Mouse (Mus musculus) layer of hippocampus, postnatal 36 days (tissue): ENCODE data around the gene Galp. TPM values are rescaled to one million over a fixed set of nuclear protein-coding genes. Genes with fewer than 3 reads are reported as not detected.
"Not testable (repeated sequence)": the region's sequence is repeated elsewhere in the genome, so short reads cannot be mapped to it uniquely, and the experiment has no call there.

Experiments used
- DNase-seq, 2 experiments: peaks; one replicate each; pipeline ENCODE4 v3.0.0; 2022
- total RNA-seq, 2 experiments: library from RNA; stranded (reverse); gene quantifications; 2 replicates each; pipeline ENCODE4 v1.2.3; 2021

Galp gene
- total RNA-seq, 2 experiments from 2014 or later, result not detected

GRCm38 (mm10) chr7:6179013-6179412 lies 17.9 kb upstream of the Galp start:
- DNase-seq, result no peak

DNA sequence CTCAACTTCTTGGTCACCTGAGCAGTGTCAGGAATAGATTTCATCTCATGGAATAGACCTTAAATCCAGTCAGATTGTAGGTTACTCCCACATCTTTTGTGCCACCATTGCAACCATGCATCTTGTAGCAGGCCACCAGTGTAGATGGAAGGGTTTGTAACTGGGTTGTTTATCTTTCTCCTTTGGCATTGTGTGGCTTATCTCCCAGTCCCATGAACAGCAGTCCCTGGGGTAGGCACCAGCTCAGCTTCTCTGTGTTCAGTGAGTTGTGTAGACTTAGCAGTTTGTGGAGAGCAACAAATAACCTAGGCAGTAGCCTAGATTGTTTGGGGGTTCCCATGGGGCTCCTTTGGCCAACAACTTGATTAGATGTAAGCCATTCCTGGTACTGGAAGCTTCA lies 14.0 kb upstream of the Galp start:
- no peak for DNase-seq

DNA sequence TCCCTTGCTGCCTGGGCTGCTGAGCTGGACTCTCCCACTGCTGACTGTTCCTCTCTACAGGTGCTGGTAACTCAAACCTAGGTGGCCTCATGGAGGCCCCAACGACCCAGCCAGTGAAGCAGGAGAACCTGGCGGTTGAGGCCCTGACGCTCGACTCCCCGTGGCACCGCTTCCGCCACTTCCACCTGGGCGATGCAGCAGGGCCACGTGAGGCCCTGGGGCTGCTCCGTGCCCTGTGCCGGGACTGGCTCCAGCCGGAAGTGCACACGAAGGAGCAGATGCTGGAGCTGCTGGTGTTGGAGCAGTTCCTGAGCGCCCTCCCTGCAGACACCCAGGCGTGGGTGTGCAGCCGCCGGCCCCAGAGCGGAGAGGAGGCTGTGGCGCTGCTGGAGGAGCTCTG lies 13.1 kb upstream of the Galp start:
- DNase-seq, result peak in 1 of 2 experiments; percentile 31

- DNase-seq, result no peak
These were observed 12.4 kb upstream of the Galp start for GRCm38 (mm10) chr7:6184521-6184920.

DNA sequence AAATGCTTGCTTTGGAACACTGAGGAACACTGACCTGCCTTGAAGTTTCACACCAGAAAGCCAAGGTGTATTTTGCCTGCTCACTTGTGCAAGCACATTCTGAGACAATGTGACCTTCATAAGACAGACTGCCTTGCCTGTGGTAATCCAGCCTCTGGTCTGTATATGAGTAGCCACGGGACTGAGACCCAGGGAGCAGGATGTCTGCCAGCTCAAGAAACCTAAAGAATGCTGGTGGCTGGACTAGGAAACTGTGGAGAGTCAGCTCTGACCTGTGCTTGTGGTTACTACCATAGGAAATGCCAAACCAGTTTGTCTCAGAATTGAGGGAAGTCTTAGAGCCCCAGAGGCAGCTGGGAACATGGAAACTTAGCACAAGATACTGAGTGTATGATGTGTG lies 11.5 kb upstream of the Galp start:
- DNase-seq, result no peak

GRCm38 (mm10) chr7:6186176-6186575 lies 10.7 kb upstream of the Galp start:
- DNase-seq, result no peak

GRCm38 (mm10) chr7:6186756-6187155 lies 10.1 kb upstream of the Galp start:
- DNase-seq, result no peak

- no peak for DNase-seq
These were observed 7.3 kb upstream of the Galp start for GRCm38 (mm10) chr7:6189542-6189941.

DNA sequence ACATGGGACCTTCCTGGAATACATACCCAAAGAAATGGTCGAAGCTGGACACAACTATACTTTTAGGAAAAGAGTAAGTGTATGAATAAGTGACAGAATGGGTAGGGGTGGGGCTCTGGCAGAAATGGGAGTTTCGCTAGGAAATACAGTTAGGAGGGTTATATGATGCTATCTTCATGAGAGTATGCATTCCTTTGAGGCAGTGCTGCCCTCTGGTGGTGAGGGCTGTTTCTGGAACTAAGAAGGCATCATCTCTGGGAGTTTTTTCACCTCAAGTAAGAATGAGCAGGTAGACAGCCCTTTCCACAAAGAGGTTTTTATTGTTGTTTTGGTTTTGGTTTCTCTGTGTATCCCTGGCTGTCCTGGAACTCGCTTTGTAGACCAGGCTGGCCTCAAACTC lies 5.5 kb upstream of the Galp start:
- peak; percentile 53 to 59 for DNase-seq

- DNase-seq, result no peak
These were observed 2.8 kb upstream of the Galp start for GRCm38 (mm10) chr7:6194129-6194528.

DNA sequence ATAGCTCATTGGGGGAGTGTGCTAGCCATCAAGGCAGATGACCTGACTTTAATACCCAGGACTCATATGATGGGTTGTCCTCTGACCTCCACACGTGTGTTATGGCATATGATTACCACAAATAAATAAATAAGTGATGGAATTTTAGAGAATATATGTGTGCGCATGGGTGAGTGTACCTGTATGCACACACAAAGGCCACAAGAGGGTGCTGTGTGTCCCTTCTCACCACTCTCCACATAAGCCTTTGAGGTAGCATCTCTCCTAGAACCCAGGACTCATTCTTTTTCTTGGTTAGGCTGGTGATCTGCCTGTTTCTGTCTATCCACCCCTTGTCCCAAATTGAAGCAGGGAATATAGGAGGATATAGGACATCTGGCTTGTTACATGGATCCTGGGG lies 1.1 kb upstream of the Galp start:
- DNase-seq, result no peak

DNA sequence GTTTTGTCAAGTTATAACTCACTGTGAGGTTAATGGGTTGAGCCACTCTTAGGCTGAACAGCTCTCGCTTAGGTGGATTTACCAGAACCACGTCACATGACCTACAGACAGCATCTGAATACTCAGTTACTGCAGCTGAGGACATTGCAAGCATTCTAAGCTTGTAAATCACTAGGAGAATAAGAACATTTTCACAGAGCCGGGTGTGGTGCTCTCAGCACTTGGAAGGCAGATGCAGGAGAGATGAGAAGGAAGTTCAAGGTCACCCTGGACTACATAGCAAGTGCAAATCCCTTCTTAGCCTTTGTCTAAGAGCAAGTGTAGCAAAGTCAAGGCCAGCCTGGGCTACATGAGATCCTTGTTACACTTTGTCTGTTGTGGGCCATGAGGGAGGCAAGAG lies 7.3 kb downstream of the Galp start:
- DNase-seq, result no peak

DNA sequence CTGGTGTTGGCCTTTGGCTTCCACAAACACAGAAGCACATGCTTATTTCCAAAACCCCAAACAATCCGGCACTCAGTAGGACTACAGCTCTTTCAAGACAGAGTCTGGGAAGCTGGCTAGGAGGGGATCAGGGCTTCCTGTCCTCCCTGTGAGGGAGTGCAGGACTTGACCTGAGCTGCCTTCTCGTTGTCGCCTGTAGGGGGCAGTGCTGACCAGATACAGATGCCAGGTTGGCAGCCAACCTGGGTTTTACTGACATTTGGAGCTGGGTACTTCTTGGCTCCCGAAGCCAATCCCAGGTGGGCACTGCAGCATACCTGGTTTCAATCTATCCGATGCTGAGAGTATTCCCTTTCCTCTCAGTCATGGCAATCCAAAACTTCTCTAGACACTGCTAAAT lies 16.3 kb downstream of the Galp start:
- DNase-seq, result no peak

GRCm38 (mm10) chr7:6214691-6215090 lies 17.8 kb downstream of the Galp start:
- DNase-seq, result not testable (repeated sequence)

GRCm38 (mm10) chr7:6220147-6220546 lies 23.3 kb downstream of the Galp start:
- DNase-seq, result no peak

- DNase-seq, result no peak
These were observed 25.1 kb downstream of the Galp start, which contains the start of gene Zscan5b for GRCm38 (mm10) chr7:6221978-6222377. Gene Zscan5b, plus strand, starts transcription at chr7:6222278.

- DNase-seq, result peak in 1 of 2 experiments; percentile 4
These were observed 31.6 kb downstream of the Galp start for GRCm38 (mm10) chr7:6228491-6228890.

GRCm38 (mm10) chr7:6239787-6240186 lies 42.9 kb downstream of the Galp start:
- no peak for DNase-seq

DNA sequence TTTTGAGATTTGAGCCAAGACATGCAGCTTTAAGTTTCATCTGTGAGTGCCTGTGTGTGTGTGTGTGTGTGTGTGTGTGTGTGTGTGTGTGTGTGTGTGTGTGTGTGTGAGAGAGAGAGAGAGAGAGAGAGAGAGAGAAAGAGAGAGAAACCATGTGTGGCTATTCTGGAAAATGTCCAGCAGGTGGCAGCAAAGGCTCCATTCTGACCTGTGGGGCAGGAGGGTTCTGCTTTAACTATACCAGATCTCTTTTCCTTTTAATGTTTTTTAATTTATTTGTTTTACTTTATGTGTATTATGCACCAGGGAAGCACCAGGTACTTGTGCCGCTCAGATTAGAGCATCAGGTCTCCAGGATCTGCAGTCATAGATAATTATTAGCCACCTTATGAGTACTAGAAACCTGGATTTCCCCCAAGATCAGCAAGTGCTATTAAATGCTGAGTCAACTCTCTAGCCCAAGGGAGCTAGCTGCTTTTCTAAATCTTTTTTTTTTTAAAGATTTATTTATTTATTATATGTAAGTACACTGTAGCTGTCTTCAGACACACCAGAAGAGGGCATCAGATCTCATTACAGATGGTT lies 44.0 kb downstream of the Galp start:
- peak in 1 of 2 experiments; percentile 5 for DNase-seq

- DNase-seq, result no peak
These were observed 47.7 kb downstream of the Galp start for GRCm38 (mm10) chr7:6244361-6245292.

- no peak for DNase-seq
These were observed 55.5 kb downstream of the Galp start, which contains the start of gene Epp13 for GRCm38 (mm10) chr7:6252410-6252809. Gene Epp13, plus strand, starts transcription at chr7:6252710.

GRCm38 (mm10) chr7:6254451-6254850 lies 57.6 kb downstream of the Galp start:
- no peak for DNase-seq

DNA sequence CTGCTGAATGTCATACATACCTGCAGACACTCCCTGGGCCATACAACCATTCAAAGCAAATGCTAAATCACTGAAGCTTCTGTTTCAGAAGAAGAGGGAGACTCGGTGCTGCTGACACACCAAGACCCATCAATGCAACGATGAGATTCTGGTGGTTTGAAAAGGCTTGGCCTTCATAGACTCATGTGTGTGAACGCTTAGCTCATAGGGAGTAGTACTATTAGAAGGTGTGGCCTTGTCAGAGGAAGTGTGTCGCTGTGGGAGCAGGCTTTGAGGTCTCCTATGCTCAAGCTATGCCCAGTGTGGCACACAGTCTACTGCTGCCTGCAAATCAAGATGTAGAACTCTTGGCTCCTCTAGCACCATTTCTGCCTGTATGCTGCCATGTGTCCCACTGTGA lies 60.5 kb downstream of the Galp start:
- DNase-seq, result no peak
